ENCODE assay signal across 8 mouse cellular contexts in genomic region chr13:23585029-23585441, GRCm38 (mm10). TPM values are rescaled to one million over a fixed set of nuclear protein-coding genes. Genes with fewer than 3 reads are reported as not detected.
DNase-seq lines count a peak whose midpoint lies in the region; ATAC-seq lines count a peak whose summit lies in the region.

No protein-coding gene starts in this region.

- H3K27ac ChIP-seq in heart, embryonic 15.5 days = peak overlapping the region; percentile 92
- peak overlapping the region; percentile 92 for H3K27ac ChIP-seq in neural tube, embryonic 14.5 days (ENCODE audit: low read depth, low read length)

- H3K4me3 ChIP-seq in heart, embryonic 15.5 days = peak overlapping the region; percentile 54
- peak overlapping the region; percentile 46 for H3K4me3 ChIP-seq in neural tube, embryonic 14.5 days (ENCODE audit: low read depth, low read length)

- WGBS in heart, embryonic 15.5 days = under 1% methylated on average over 21 of the region's 21 CpGs
- under 1% methylated on average over 21 of the region's 21 CpGs for WGBS in neural tube, embryonic 14.5 days

- peak; percentile 36 for ATAC-seq in erythroid progenitor cell, adult 5-6 weeks (replicated peaks; ENCODE audit: low FRiP score, poor library complexity, severe bottlenecking)
- ATAC-seq in heart, embryonic 15.5 days (replicated peaks; ENCODE audit: insufficient number of reproducible peaks, insufficient read depth, low FRiP score, low read depth) = no peak
- no peak for ATAC-seq in neural tube, embryonic 14.5 days (ENCODE audit: low read depth)

- H3K36me3 ChIP-seq in heart, embryonic 15.5 days = no peaks in the 10 kb centered on the region
- no peaks in the 10 kb centered on the region for H3K36me3 ChIP-seq in neural tube, embryonic 14.5 days (ENCODE audit: control insufficient read depth, insufficient read depth, low read length)

- peaks cover 32% of the 10 kb centered on the region for H3K4me1 ChIP-seq in heart, embryonic 15.5 days (replicated peaks)
- peaks cover 23% of the 10 kb centered on the region for H3K4me1 ChIP-seq in neural tube, embryonic 14.5 days (ENCODE audit: control insufficient read depth, insufficient read depth, low read length)

- peak overlapping the region; percentile 73 for H3K9ac ChIP-seq in heart, embryonic 15.5 days
- peak overlapping the region; percentile 72 for H3K9ac ChIP-seq in neural tube, embryonic 14.5 days (replicated peaks; ENCODE audit: low read depth, low read length)

- peak overlapping the region; percentile 68 for H3K4me2 ChIP-seq in heart, embryonic 15.5 days
- H3K4me2 ChIP-seq in neural tube, embryonic 14.5 days (ENCODE audit: low read depth, low read length) = peak overlapping the region; percentile 92

- H3K27me3 ChIP-seq in heart, embryonic 15.5 days = no peaks in the 10 kb centered on the region
- no peaks in the 10 kb centered on the region for H3K27me3 ChIP-seq in neural tube, embryonic 14.5 days (ENCODE audit: control insufficient read depth, insufficient read depth, low read length)

- no peaks in the 10 kb centered on the region for H3K9me3 ChIP-seq in heart, embryonic 15.5 days (replicated peaks)
- no peaks in the 10 kb centered on the region for H3K9me3 ChIP-seq in neural tube, embryonic 14.5 days (ENCODE audit: control insufficient read depth, low read length)

- DNase-seq in 3134 (ENCODE audit: extremely low read depth, insufficient read length, low spot score) (peak; percentile 68), adipocyte (ENCODE audit: low spot score) (peak; percentile 75)
- peak; percentile 71 to 82 for DNase-seq in kidney, postnatal 25 days
- peak; percentile 78 to 86 for DNase-seq in lung, adult 18-20 months
- DNase-seq in testis, postnatal 10 days (ENCODE audit: low spot score) = peak; percentile 74

RNA-seq across cellular contexts. Expression of gene Hist1h4d, which starts 3.6 kb away (rescaled TPM):
- 1,614 and 1,995 TPM in 2 replicates for total RNA-seq in erythroid progenitor cell, adult 5-6 weeks (2015; ENCODE audit: low replicate concordance)
- total RNA-seq in erythroid progenitor cell, adult 5-6 weeks (2017; ENCODE audit: low replicate concordance) = 2,133 and 2,242 TPM in 2 replicates
- polyA plus RNA-seq in heart, embryonic 15.5 days (2015; fragmentation: Nextera tagmentation; extraction: Ambion mirVana) = 48.2 and 53.2 TPM in 2 replicates
- polyA plus RNA-seq in neural tube, embryonic 14.5 days (2014; fragmentation: Nextera tagmentation; extraction: Ambion mirVana) = 23.6 and 25.2 TPM in 2 replicates

RNA-seq across cellular contexts. Expression of gene Hist1h3d, which starts 9.5 kb away (rescaled TPM):
- total RNA-seq in erythroid progenitor cell, adult 5-6 weeks (2015; ENCODE audit: low replicate concordance) = 379 and 393 TPM in 2 replicates
- total RNA-seq in erythroid progenitor cell, adult 5-6 weeks (2017; ENCODE audit: low replicate concordance) = 236 and 363 TPM in 2 replicates
- 2.0 and 2.2 TPM in 2 replicates for polyA plus RNA-seq in heart, embryonic 15.5 days (2015; fragmentation: Nextera tagmentation; extraction: Ambion mirVana)
- polyA plus RNA-seq in neural tube, embryonic 14.5 days (2014; fragmentation: Nextera tagmentation; extraction: Ambion mirVana) = 0.50 and 1.1 TPM in 2 replicates

RNA-seq across cellular contexts. Expression of gene Hist1h2ad, which starts 10.9 kb away (rescaled TPM):
- total RNA-seq in erythroid progenitor cell, adult 5-6 weeks (2015; ENCODE audit: low replicate concordance) = 9.0 and 15.1 TPM in 2 replicates
- 2,771 and 6,356 TPM in 2 replicates for total RNA-seq in erythroid progenitor cell, adult 5-6 weeks (2017; ENCODE audit: low replicate concordance)
- 1.2 and 1.6 TPM in 2 replicates for polyA plus RNA-seq in heart, embryonic 15.5 days (2015; fragmentation: Nextera tagmentation; extraction: Ambion mirVana)
- polyA plus RNA-seq in neural tube, embryonic 14.5 days (2014; fragmentation: Nextera tagmentation; extraction: Ambion mirVana) = 1.1 TPM in 1 of 2 replicates, not detected in the other

RNA-seq across cellular contexts. Expression of gene Hist1h2bf, which starts 11.0 kb away (rescaled TPM):
- total RNA-seq in erythroid progenitor cell, adult 5-6 weeks (2015; ENCODE audit: low replicate concordance) = 1,210 and 1,460 TPM in 2 replicates
- 1,557 and 1,840 TPM in 2 replicates for total RNA-seq in erythroid progenitor cell, adult 5-6 weeks (2017; ENCODE audit: low replicate concordance)
- polyA plus RNA-seq in heart, embryonic 15.5 days (2015; fragmentation: Nextera tagmentation; extraction: Ambion mirVana) = 0.97 and 1.5 TPM in 2 replicates
- 0.94 TPM in 1 of 2 replicates, not detected in the other for polyA plus RNA-seq in neural tube, embryonic 14.5 days (2014; fragmentation: Nextera tagmentation; extraction: Ambion mirVana)

RNA-seq across cellular contexts. Expression of gene Hist1h2bg, which starts 13.8 kb away (rescaled TPM):
- 851 and 976 TPM in 2 replicates for total RNA-seq in erythroid progenitor cell, adult 5-6 weeks (2015; ENCODE audit: low replicate concordance)
- total RNA-seq in erythroid progenitor cell, adult 5-6 weeks (2017; ENCODE audit: low replicate concordance) = 2,677 and 3,057 TPM in 2 replicates
- 4.3 and 4.6 TPM in 2 replicates for polyA plus RNA-seq in heart, embryonic 15.5 days (2015; fragmentation: Nextera tagmentation; extraction: Ambion mirVana)
- polyA plus RNA-seq in neural tube, embryonic 14.5 days (2014; fragmentation: Nextera tagmentation; extraction: Ambion mirVana) = 0.75 and 1.1 TPM in 2 replicates
